Mouse (Mus musculus) testis, adult 2 months (tissue): Measurements from ENCODE around the gene Gapdh.

Experiments
- CTCF ChIP-seq: fragments of 200-500 bp; IDR thresholded peaks from 2 replicates; pipeline ENCODE4 v1.5.1; 2012; ENCODE audit warnings: low read depth, mild to moderate bottlenecking, inconsistent platforms, low read length, moderate library complexity; ENCODE audit not compliant: control insufficient read depth, insufficient read depth, insufficient replicate concordance
- POLR2A ChIP-seq: fragments of 200-500 bp; IDR thresholded peaks from 2 replicates; pipeline ENCODE4 v1.6.1; 2012; ENCODE audit warnings: low read depth, mild to moderate bottlenecking, inconsistent platforms, low read length, moderate library complexity; ENCODE audit not compliant: control insufficient read depth

GRCm38 (mm10) chr6:125175469-125175868, 9.2 kb upstream of the Gapdh start:
- TF ChIP-seq POLR2A (no peak), CTCF (no peak)
